Mouse (Mus musculus): Measurements from ENCODE around the gene Rasgef1b.

Rasgef1b gene

DNA sequence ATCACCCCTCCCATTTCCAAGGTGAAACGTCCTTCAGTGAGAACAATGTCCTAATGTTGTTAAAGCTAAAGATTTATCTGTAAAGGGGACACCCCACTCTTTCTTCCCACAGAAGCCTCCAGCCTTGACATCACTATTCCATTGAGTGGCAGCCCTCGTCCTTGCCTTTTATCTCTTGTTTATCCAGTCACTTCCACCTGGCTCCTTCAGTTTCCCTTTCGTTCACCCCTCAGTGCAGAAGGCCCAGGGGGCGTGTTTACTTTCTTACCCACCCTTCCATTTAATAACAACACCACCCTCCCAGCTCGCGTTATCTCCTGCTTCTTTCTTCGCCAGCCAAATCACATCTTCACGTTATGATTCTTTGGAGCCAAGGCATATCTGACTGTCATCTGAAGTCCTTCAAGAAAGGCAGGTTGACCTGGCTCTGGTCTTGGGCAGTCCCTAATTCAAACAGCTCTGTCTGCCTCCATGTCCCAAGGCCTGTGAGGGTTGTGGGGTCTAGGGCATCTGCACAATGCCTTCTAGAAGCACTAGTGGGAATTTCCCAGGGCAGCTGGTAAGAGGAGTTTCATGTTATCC is 355.2 kb downstream of the Rasgef1b start:
- DNase-seq (ENCODE audit: low spot score), result no peak

DNA sequence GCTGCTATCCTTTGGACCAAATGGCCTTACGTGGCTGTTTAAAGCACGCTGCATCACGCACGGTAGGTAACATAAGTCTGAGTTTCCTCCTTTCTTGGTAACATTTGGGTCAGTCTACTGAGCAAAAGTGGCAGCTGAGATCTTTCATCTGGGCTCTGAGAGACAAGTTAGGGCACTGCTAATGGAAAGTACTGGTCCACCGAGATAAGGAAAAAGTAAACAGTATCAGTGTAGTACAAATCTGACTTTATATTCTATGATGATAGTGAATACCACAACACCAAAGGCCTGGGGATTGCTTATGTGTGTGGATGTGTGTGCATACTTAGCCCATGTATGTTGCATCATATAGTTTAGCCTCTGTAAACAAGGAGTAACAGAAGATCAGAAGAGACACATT is 358.2 kb downstream of the Rasgef1b start:
- DNase-seq (ENCODE audit: low spot score), result no peak

DNA sequence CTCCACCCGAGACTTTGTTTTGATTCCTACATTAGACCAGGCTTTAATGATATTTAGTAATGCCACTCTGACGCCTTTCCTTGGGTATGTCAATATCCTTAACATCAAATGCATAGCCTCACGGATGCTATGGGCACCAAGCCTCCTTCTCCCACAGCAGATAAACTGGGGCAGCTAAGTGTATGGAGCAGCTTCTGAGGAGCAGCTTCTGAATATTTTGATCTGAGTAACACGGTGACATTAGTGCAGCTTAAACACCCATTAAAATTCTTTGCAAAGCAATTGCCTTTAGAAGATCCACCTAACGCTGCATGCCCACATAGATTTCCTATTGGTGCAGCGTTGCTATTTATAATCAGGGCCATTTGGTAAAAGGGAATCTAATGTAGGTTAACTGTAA is 359.6 kb downstream of the Rasgef1b start:
- DNase-seq (ENCODE audit: low spot score), result no peak

DNA sequence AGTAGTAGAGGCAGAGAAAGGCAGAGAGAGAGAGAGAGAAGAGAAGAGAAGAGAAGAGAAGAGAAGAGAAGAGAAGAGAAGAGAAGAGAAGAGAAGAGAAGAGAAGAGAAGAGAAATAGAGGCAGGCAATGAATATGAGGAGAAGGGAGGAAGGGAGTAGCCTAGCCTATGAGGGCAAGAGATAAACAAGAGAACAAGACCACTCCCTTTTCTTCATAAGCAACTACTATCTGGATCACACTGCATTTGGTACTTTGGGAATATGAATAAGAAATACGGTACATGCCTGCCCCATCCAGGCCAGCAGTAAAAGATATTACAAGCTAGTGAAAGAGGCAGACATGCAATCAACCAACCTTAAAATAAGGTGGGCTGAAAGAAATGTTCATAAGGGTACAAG is 360.2 kb downstream of the Rasgef1b start:
- no peak for DNase-seq (ENCODE audit: low spot score)

DNA sequence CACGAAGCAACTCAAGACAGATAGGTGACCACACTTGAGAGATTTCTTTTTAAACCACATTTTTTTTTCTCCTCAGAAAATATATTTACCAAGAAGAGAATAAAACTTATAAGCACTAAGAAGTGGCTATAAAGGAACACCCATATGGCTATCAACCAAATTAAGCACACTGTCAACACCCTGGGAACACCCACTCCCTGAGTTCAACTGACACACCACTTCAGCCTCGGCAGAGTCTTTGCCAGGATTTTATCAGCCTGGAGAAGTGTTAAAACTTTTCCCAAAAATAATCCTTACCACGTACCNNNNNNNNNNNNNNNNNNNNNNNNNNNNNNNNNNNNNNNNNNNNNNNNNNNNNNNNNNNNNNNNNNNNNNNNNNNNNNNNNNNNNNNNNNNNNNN is 368.3 kb downstream of the Rasgef1b start:
- DNase-seq (ENCODE audit: low spot score), result no peak

DNA sequence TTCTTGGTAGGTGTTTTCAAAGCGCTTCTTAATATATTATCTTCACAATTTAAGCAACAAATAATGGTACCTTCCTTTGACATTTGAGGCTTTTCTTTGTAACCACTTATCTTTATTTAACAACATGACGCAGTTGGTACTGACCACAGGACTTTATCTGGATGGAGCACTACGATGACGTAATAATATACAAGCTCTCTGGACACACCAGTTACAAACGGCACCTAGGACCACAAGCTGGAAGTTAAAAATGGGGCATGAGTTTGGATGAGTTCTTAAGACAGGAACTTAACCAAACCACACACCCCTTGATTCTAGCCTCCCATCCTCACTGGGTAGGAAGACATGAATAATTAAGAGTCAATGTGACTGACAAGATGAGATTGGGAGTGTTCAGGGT is 369.6 kb downstream of the Rasgef1b start:
- no peak for DNase-seq (ENCODE audit: low spot score)

DNA sequence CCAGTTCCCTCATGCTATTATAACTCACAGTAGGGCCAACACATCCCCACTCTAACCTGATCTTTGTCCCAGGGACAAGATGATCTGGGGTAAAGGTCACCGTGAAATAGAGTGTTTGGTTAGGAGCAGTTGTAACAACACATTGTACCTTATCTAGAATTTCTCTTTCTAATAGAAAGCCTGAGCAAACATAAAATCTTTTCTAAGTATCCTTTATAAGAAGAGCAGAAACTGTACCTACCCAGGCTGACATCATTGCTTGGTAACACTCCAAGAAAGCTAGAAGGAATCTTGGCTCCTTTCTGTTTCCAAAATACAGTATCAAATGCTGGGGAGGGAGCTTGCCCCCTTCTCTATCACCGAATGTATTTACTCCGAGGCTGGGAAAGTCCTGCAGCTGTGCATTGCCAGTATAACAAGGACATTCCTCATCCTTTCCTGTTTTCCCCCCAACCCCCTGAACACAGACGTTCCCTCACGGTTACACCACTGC is 374.2 kb downstream of the Rasgef1b start:
- DNase-seq (ENCODE audit: low spot score), result no peak

DNA sequence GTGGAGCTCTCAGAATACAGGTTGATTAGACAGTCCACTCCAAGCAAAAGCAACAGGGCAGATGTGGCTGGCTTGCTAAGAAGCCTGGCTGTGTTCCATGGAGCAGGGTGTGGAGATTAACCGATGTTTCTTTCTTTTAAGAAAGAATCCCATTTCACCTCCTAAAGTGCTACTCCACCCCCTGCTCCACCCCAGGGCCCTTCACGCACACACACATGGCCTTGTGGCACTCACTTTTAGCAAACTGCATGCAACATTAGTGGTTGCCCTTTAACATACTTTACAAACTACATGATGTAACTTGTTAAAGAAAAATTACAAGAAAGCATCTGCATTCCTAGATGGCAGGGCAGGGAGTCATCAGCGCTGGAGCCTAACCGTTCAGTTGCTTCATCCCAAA is 378.8 kb downstream of the Rasgef1b start:
- DNase-seq (ENCODE audit: low spot score), result peak; percentile 22

DNA sequence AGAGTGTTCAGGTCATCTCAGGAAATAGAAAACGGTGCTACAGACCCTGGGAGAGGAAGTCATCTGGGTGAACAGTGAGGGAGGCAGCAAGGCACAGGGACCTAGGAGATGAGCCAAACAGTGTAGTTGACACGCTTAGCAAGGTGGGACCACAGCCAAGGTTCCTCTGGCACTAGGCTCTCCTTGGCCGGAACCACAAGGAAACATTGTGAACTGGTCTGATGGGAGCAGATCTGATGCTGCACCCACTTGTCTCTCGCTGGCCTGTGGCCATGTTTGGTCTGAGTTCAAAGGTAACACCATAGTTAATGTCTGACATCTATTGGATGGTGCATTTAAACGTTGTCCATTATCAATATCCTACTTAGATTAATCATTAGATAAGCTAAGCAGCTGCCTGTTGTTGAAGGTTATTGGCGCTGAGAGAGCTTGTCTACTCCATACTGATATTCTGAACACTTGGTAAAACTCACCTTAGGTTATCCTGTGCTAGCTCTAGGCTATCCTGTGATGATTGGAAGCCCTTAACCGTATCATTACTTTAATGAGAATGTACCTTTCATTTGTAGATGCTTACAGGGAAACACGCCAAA is 380.5 kb downstream of the Rasgef1b start:
- DNase-seq (ENCODE audit: low spot score), result peak; percentile 82

DNA sequence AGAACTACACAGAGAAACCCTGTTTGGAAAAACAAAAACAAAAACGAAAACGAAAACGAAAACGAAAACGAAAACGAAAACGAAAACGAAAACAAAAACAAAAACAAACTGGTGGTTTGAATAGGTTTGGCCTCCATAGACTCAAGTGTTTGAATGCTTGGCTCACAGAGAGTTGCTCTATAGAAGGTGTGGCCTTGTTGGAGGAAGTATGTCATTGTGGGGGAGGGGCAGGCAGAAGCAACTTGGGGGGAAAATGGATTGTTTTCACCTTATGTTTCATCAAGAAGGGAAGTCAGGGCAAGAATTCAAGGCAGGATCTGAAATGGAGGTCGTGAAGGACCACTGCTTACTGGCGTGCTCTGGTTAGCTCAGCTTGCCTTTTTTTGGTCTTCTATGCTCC is 386.3 kb downstream of the Rasgef1b start:
- DNase-seq (ENCODE audit: low spot score), result no peak

DNA sequence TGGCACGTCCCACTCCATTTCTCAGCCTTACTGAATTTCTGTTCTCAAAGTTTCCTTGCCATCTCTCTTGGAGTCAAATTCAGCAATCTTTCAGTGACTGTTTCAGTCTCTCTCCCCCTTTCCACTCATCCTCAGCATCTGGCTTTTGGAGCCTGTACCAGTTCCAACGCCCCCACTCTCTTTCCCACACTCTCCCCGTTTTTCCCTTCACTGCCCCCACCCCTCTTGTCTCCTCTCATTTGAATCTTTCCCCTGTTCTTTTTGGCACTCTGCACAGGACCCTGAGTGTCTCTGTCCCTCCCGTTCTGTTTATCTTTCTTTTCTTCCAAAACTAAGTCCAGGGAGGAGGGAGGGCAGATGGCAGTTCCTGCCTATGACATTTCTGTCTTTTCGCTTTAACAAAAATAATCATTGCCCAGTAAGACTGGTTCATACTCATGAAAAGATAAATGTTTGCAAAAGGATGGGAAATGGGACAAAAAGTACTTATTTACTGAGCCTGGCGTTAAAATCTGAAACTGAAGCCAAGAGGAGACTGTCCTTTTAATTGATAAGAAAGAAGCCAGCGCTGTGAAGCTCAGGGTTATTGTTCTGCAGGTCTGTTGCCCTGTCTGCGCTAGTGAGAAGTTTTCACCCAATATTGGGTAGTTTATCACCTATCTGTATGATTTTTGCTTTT is 388.4 kb downstream of the Rasgef1b start:
- peak; percentile 26 for DNase-seq (ENCODE audit: low spot score)

DNA sequence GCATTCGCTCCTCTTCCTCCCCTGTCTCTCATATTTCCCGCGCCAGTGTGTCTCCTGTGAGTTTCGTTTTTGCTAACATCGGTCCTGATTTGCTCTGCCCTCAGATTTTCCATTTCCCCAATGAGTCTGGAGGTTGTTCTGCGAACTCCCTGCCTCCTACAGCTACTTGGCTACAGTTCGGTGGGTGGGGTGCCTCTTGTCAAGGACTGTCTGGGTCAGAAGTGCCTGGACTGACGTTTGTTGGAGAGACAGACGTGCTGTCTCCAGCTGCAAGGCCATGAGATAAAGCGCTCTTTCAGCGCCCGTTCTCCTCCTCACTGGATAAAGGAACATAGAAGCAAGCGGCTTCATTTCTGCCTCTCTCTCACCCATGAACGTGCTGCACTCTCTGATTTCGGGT is 389.1 kb downstream of the Rasgef1b start:
- DNase-seq (ENCODE audit: low spot score), result peak; percentile 70

DNA sequence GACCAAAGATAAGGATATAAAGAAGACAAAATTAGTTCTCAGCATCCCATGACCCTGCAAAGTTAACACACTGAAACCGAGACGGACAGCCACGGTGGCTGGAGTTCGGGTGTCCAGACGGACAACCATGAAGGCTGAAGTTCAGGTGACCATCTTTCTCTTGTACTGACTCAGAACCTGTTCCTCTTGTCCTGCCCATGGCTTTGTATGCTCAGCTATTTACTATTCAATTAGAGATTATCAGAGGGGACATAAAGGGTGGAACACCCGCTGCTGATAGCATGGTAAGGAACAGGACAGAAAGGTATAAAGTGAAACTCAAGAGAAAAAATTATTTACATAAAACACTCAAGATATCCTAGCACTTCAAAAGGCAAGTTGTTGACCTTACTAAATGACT is 390.0 kb downstream of the Rasgef1b start:
- DNase-seq (ENCODE audit: low spot score), result no peak

DNA sequence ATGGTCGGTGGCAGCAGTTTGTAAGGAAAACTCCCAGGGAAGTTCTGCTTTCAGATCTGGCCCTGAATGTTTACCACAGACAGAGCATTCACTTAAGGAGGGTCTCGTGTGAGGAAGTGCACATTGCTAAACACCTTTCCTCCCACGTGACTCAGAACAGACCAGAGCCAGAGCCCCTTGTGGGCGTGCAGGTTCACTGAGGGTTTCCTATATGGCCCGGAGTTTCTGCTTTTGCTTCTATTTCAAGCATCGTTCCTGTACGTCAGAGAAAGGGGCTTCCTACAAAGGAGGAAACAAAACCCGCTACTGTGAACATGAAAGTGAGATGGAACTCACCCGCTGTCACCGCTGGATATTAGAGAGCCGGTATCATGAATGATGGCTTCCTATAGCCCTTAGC is 392.4 kb downstream of the Rasgef1b start:
- DNase-seq (ENCODE audit: low spot score), result no peak

DNA sequence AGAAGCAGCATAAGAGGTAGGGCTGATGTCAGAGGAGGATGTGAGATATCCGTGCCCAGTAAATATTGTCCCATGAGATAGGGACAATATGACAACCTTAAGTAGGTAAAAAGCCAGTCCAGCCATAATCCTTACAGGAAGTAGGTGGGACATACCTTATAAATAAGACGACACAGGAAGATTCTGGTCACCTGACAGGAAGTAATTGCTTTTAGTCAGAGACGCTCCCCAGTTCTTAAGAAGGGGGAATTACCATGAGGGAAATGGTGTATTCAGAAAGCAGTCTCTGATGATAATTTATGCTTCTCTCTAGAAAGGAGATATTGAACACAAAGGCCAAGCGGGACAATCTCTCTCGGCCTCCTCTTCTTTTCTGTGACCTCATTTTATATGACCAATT is 394.8 kb downstream of the Rasgef1b start:
- no peak for DNase-seq (ENCODE audit: low spot score)

DNA sequence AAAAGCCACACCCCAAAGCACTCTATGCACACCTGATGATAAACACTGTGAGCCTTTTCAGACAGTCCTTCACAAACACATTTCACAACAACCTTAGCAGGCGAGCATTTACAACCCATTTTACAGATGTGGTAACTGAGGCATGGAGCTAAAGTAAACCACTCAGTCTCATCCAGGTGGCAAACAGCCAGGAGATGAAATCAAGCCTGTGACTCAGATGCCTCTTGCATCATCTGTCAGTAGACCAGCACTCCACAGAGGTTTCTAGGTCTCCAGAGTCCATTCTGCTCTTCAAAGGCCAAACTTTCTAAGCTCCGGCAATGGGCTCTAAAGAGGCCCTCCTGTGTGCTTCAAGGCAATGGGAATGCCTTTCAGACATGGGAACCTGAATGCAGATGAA is 396.8 kb downstream of the Rasgef1b start:
- peak; percentile 74 for DNase-seq (ENCODE audit: low spot score)

DNA sequence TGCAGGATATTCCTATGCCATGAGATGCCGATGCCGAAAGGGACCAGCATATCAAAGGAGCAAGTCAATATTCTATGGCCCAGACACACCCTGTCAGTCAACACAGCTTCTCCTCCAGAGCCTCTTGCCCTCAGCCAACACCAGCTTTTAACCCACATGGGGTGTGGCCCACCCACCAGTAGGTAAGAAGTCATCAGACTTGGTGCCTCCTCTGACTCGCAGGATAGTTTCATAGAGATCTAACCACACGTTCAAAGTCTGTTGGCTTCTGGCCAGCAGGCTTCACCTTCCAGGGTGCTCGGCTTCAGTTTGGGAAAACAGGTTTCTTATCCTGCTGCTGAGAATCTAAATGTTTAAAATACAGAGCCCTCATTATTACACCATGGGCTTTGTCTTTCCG is 399.8 kb downstream of the Rasgef1b start:
- no peak for DNase-seq (ENCODE audit: low spot score)

DNA sequence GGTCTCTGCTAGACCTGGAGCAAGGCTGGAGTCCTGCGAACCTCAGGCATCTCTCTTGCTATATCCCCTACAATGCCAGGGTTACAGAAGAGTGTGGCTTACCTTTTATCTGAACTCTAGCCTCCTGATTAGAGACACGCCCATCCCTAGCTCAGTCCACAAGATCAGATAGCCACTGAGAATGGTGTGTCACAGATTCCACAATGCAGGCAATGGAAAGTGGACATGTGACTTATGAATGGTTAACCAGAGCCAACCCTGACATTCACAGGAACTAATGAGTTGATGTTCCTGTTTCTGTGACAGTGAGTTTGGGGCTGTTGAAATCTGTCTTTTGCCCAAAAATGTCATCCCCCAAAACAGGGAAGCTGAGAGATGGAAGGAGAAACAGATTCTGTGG is 401.8 kb downstream of the Rasgef1b start:
- DNase-seq (ENCODE audit: low spot score), result no peak

DNA sequence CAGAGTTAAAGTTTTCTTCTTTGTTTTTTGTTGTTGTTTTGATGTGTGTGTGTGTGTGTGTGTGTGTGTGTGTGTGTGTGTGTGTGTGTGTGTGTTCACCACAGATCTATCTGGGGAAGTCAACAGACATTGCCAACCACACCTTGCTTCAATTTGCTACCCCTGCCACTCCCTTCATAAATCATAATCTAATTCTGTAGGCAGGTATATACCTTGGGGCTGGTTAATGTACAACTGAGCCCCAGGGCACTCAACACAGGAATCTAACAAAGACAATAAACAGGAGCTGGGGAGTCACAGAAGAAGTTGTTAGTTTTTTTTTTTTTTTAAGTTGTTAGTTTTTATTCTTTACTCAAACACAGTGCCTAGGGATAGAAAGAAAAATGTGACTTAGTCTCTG is 403.6 kb downstream of the Rasgef1b start:
- no peak for DNase-seq (ENCODE audit: low spot score)

DNA sequence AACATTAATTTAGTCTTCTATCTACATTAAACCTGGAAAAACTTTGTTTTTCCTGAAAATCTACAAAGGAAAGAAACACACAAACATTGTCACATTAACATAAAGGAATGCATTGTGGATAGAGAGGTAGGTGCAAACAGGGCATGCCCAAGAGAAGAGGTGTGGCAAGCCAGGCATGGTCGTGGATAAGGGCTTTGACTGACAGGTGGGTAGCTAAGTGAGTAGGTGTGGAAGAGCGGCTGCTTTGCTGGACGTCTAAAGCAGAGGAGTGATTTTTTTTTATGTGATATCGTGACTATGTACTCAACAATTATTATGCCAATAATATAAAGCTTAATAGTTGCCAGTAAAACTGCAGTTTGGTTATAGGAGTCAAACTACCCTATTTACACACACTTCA is 408.1 kb downstream of the Rasgef1b start:
- DNase-seq (ENCODE audit: low spot score), result no peak

DNA sequence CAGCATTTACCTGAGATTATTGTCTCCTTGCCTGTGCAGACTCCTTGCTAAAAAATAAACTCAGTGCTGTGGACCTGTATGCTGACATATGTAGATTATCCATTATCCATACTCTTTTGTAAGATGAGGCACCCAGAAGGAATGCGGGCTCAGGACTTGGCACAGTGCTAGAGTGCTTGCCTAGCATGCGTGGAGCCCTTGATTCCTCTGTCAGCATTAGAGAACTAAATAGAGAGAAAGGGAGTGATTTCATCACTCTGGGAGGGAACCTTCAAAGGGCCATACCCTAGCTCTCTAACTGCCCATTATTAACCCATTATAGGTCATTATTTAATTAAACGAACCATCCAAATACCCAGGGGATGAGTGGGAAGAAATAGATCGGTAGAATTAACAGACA is 430.9 kb downstream of the Rasgef1b start:
- no peak for DNase-seq (ENCODE audit: low spot score)

DNA sequence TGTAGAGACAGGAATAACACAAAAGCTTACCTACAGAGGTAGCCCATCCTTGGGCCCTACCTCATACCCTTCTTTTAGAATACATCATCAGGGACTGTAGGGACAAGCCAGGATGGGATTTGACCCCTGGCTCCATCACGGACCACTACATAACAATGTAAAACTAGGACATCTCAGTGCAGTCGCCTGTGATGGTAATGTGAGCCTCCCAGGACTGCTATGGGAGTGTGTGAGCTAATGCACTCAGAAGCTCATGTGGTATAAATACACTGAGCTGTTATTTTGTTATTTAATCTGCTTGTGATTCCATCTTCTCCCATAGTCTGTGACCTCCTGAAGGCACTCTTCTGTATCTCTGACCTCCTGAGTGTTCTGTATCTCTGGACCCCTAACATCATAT is 432.5 kb downstream of the Rasgef1b start:
- DNase-seq (ENCODE audit: low spot score), result no peak

DNA sequence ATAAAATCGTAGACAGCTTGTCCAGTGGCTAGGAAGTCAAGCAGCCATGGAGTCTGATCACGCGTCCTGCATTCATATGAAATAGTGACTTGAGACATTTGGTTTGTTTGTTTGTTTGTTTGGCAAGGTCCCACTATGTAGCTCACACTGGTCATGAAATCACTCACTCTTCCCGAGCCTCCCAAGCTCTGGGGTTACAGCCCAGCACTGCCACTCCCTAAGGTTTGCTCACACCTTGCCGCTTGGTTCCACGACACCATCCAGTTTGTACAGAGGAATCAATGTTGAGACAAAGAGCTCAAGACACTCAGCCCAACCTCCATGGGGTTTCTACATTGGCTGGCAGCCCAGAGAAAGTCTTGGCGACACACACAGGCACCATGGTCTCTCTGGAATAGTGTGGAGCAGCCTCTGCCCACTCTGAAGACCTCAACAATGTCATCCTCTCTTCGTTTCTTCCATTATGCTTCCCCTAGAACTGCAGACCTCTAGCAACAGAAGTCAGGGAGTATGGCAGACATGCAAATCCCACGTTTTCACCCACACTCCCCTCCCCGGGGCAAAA is 436.5 kb downstream of the Rasgef1b start:
- peak; percentile 47 for DNase-seq (ENCODE audit: low spot score)

Measured in adipocyte (in vitro differentiated cells).